Mouse (Mus musculus) bone marrow macrophage, adult 2 months (primary cell): ENCODE measurements around the gene Hyal3.

Source experiments
- CTCF ChIP-seq: IDR thresholded peaks from 2 replicates; pipeline ENCODE4 v1.5.1; 2012; ENCODE audit warnings: low read depth, mild to moderate bottlenecking, low read length, moderate library complexity
- POLR2A ChIP-seq: IDR thresholded peaks from 2 replicates; pipeline ENCODE4 v1.6.1; 2012; ENCODE audit warnings: mild to moderate bottlenecking, low read depth, low read length, borderline replicate concordance

DNA sequence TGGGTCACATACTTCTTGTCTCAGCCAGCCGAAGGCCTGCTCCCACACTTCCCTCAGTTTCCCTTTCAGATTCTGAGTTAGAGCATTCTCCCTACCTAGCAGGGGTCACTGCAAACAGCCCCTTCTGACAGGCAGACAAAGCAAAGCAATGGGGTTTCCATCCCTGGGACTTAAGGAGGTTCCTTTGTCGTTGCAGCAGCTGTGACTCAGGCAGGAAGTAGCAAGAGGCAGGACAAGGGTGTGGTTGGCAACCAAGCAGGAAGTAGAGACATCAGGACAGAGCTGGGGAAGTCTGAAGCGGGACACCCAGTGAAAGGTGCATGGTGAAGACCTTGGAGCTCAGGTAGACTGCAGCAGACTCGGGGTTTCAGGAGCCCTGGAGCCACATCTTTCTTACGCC is 43.9 kb downstream of the Hyal3 start:
- TF ChIP-seq POLR2A (no peak), CTCF (no peak)
